Mouse (Mus musculus) stomach, embryonic 14.5 days (tissue): ENCODE data around the gene Ribc2. TPM values are rescaled to one million over a fixed set of nuclear protein-coding genes. Genes with fewer than 3 reads are reported as not detected.

Experiments used
- ATAC-seq: fragments of 200-750 bp; cut with Nextera tagmentation; 2 replicates; pipeline ENCODE4 v1.8.0; 2017; ENCODE audit warnings: low read depth, moderate TSS enrichment; ENCODE audit not compliant: insufficient number of reproducible peaks, insufficient read depth, low FRiP score
- H3K27ac ChIP-seq: fragments of 300-500 bp; sonication (generic); 2 replicates; pipeline ENCODE4 v1.5.1; 2014; ENCODE audit warnings: mild to moderate bottlenecking, low read length, moderate library complexity, mixed read lengths
- H3K27me3 ChIP-seq: fragments of 300-500 bp; sonication (generic); 2 replicates; pipeline ENCODE4 v1.6.1; 2014; ENCODE audit warnings: low read length, control low read depth, mixed read lengths; ENCODE audit not compliant: control insufficient read depth, insufficient read depth
- H3K36me3 ChIP-seq: fragments of 300-500 bp; sonication (generic); 2 replicates; pipeline ENCODE4 v1.6.1; 2014; ENCODE audit warnings: mild to moderate bottlenecking, control low read depth, low read length, moderate library complexity, mixed read lengths; ENCODE audit not compliant: control insufficient read depth, insufficient read depth
- H3K4me1 ChIP-seq: fragments of 300-500 bp; sonication (generic); 2 replicates; pipeline ENCODE4 v1.6.1; 2014; ENCODE audit warnings: low read length, control low read depth, mixed read lengths; ENCODE audit not compliant: control insufficient read depth, insufficient read depth
- H3K4me2 ChIP-seq: fragments of 300-500 bp; sonication (generic); replicated peaks from 2 replicates; pipeline ENCODE4 v1.6.1; 2014; ENCODE audit warnings: low read depth, low read length, control low read depth
- H3K4me3 ChIP-seq: fragments of 300-500 bp; sonication (generic); 2 replicates; pipeline ENCODE4 v1.5.1; 2014; ENCODE audit warnings: low read depth, low read length, control low read depth
- H3K9ac ChIP-seq: fragments of 300-500 bp; sonication (generic); replicated peaks from 2 replicates; pipeline ENCODE4 v1.6.1; 2014; ENCODE audit warnings: low read depth, mild to moderate bottlenecking, control low read depth, low read length, moderate library complexity, mixed read lengths
- H3K9me3 ChIP-seq: fragments of 300-500 bp; sonication (generic); 2 replicates; pipeline ENCODE4 v1.6.1; 2016; ENCODE audit warnings: low read depth, low read length, control low read depth; ENCODE audit not compliant: control insufficient read depth
- WGBS: fragments of 180-500 bp; shearing (Covaris S2); extraction: QIAGEN DNeasy Blood & Tissue Kit; methylation state at CpG from one replicate; pipeline ENCODE4 v1.1.7; 2014; 5-methylcytosine and 5-hydroxymethylcytosine counted together
- polyA plus RNA-seq: library from polyadenylated mRNA; unstranded; fragments of >200 nt; fragmentation: Nextera tagmentation; extraction: Ambion mirVana; gene quantifications from 2 replicates; pipeline ENCODE4 v1.2.1, GENCODE M21; 2014

Ribc2 gene
- polyA plus RNA-seq, 1 experiment from 2014 or later: 0.49 TPM

DNA sequence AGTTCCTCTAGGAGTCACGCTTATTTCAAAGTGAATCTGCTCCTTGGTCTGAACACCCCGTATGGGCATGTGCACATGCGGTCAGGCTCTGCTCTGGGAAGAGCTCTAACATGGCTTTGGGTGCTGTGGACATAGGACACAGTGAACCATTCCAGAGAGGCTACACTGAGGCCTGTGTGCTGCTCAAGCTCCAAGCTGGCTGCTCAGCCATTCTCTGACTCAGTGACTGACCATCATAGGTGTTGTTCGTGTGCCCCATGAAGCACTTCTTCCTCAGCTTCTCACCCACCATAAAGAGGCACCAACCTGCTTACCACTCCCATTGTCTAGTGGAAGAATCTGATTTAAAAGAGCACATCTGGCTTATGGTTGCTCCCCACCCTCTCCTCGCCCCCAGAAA is 12.4 kb downstream of the Ribc2 start:
- ATAC-seq: no peak
- Histone ChIP-seq H3K9ac (no peak overlapping the region), H3K36me3 (no peaks in the 10 kb centered on the region), H3K4me1 (no peaks in the 10 kb centered on the region), H3K4me2 (no peak overlapping the region), H3K9me3 (no peaks in the 10 kb centered on the region), H3K4me3 (no peak overlapping the region), H3K27ac (no peak overlapping the region), H3K27me3 (no peaks in the 10 kb centered on the region)
- 85% methylated on average over 5 of the region's 5 CpGs for WGBS

DNA sequence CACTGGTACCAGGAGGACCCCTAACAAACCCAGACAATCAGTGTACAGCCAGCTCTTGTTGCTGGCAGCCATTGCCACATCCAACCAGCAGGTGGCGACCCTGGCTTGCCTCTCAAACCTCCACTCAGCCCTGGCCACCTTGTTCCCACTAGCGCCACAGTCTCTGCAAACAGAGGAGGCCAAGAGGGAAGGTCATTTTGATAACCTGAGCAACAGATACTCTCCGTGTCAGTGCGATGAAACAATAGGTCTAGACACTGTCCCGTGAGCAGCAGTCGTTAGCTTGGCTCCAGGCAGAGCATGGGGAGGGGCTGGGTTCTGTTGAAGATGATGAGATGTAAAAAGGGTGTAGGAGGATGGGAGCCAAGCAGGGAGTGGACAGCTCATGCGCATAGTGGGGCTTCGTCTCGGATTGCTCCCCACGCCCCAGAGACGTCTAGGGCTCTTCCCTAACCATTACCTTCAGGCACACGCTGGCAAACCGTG is 19.6 kb downstream of the Ribc2 start:
- H3K9ac ChIP-seq: no peak overlapping the region
- no peaks in the 10 kb centered on the region for H3K4me1 ChIP-seq
- no peak overlapping the region for H3K27ac ChIP-seq
- H3K4me2 ChIP-seq: no peak overlapping the region
- no peaks in the 10 kb centered on the region for H3K36me3 ChIP-seq
- H3K9me3 ChIP-seq: no peaks in the 10 kb centered on the region
- ATAC-seq: 0 out of 2 replicates have a peak, but pooled peaks have one; percentile 23
- H3K4me3 ChIP-seq: no peak overlapping the region
- no peaks in the 10 kb centered on the region for H3K27me3 ChIP-seq
- WGBS: 18% methylated on average over 13 of the region's 13 CpGs

DNA sequence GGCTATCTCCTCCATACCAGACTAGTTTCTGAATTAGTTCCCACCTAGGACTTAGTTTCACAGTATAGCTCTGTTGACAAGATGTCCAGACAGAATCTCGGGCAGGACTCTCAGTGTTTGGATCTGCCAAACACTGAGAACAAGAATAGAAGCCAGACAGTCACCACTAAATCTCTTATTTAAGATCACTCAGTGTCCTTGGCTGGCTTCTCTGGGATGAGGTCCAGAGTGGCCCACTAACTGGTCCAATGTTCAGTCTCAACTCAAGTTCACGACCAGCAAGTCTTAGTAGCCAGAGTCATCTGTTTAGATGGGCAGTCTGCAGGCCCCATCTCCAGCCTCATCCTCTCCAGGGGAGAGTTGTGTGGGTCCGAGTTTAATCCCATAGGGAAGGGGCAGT is 20.7 kb downstream of the Ribc2 start:
- 77% methylated on average over 3 of the region's 3 CpGs for WGBS
- ATAC-seq: no peak
- no peak overlapping the region for H3K9ac ChIP-seq
- no peaks in the 10 kb centered on the region for H3K36me3 ChIP-seq
- no peaks in the 10 kb centered on the region for H3K9me3 ChIP-seq
- H3K27ac ChIP-seq: no peak overlapping the region
- no peak overlapping the region for H3K4me2 ChIP-seq
- no peaks in the 10 kb centered on the region for H3K4me1 ChIP-seq
- no peak overlapping the region for H3K4me3 ChIP-seq
- H3K27me3 ChIP-seq: no peaks in the 10 kb centered on the region

DNA sequence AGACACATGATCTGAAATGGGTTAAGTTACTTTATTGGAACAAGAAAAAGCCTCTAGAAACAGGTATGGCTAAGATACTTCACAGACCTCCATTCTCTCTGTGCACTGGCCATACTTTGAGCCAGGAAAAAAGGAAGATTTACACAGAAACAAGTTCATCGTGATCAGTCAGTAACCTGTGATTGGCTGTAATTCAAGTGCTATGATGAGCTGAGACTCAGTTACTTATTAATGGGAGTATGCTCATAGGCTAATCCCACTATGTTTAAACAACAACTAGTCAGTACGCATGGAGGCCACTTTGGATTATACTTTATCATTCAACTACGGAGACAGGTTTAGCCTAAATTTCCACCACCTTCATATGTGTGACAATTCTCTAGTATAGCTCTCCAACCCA is 22.2 kb downstream of the Ribc2 start:
- H3K27me3 ChIP-seq: no peaks in the 10 kb centered on the region
- no peak overlapping the region for H3K4me3 ChIP-seq

DNA sequence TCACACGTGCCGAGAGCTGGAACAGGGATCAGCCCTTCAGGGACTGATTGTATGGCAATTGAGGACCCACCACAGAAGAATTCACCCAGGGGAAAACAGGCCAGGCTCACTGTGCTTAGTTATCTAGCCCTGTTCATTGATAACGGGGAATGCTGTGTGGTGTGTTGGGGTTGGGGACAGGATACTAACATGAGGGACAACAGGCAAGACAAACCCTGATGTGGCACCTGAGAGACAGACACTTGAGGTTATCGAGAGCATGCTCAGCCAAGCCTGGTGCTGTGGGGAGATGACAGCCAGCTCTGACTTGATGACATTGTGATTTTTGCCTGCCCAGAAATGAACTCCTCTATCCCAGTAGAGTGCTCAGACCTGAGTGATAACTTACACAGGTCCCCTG is 24.3 kb downstream of the Ribc2 start:
- H3K9ac ChIP-seq: no peak overlapping the region
- H3K27ac ChIP-seq: no peak overlapping the region
- H3K4me2 ChIP-seq: no peak overlapping the region
- no peaks in the 10 kb centered on the region for H3K9me3 ChIP-seq
- WGBS: 65% methylated on average over 4 of the region's 4 CpGs
- H3K4me3 ChIP-seq: no peak overlapping the region
- ATAC-seq: no peak
- no peaks in the 10 kb centered on the region for H3K4me1 ChIP-seq
- H3K36me3 ChIP-seq: no peaks in the 10 kb centered on the region
- H3K27me3 ChIP-seq: no peaks in the 10 kb centered on the region

More for the DNA sequence above, 22.2 kb downstream of the Ribc2 start:
- no peaks in the 10 kb centered on the region for H3K9me3 ChIP-seq
- no peak overlapping the region for H3K4me2 ChIP-seq
- no peak for ATAC-seq
- H3K36me3 ChIP-seq: no peaks in the 10 kb centered on the region
- H3K4me1 ChIP-seq: no peaks in the 10 kb centered on the region
- H3K27ac ChIP-seq: no peak overlapping the region
- 48% methylated on average over 3 of the region's 3 CpGs for WGBS
- no peak overlapping the region for H3K9ac ChIP-seq

DNA sequence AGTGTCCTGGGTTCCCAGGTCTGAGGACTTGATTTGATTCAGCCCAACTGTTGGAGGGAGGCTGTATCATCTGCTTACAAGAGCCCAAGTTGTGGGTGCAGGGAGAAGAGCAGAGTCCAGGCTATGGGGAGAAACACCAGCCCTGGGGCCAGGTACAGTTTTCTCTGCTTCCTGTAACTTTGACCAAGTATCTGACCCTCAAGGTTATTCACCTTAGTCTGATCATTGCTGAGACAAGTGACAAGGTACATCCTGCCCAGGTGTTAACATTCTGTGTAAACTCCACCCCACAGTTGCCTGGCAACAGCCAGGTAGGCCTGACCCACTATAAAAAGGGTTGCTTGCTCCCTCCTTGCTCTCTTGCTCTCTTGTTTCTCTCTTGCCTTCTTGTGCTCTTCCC is 29.5 kb downstream of the Ribc2 start:
- no peak overlapping the region for H3K4me3 ChIP-seq
- ATAC-seq: no peak
- no peak overlapping the region for H3K27ac ChIP-seq

DNA sequence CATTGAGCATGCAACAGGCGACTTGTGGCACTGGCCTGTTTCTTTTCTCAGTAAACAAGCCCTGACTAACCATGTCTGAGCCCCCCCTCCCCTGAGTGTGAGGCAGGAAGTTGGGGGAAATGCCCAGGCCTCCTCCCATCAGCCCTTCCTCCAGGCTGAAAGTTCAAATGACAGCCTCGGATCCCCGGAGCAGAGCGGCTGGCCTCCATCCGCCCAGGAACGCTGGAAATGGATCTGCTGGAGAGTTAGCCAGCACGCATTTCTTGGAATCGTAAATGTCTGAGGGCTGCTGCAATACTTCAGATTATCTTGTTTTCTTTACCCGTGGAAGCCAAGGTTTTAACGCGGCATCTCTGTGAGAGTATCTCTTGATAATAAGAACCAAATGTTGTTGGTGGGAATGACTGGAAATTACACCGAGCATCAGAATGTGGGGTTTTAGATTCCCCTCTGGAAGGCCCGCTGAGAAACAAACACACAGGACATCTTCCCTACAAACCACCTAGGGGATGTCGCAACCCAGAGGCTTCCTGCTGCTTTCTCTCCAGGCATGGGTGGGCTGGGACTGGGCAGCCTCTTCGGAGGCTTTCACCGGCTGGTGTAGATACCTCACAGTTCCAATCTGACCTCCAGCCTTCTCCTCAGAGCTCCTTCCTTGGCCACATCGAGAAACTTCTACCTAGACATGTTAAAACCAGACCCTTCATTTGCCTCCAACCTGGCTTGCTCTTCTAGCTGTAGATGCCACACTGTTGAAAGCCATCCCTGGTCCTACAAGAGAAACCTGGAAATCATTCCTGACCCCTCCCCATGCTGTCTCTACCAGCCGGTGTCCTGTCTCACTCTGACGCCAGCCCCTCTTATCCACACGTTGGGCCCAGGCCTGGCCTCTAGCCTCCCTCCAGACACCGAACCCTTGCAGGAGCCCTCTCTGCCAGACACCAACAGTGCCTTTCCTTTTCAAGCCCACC is 31.1 kb downstream of the Ribc2 start:
- Histone ChIP-seq H3K27me3 (no peaks in the 10 kb centered on the region), H3K36me3 (no peaks in the 10 kb centered on the region), H3K27ac (peak overlapping the region; percentile 80), H3K4me3 (no peak overlapping the region), H3K9me3 (no peaks in the 10 kb centered on the region), H3K4me2 (no peak overlapping the region), H3K4me1 (peaks cover 23% of the 10 kb centered on the region), H3K9ac (no peak overlapping the region)
- peak; percentile 59; the same call in 1 of the 2 replicates for ATAC-seq
- 38% methylated on average over 21 of the region's 21 CpGs for WGBS

More for the DNA sequence above, 29.5 kb downstream of the Ribc2 start:
- Histone ChIP-seq H3K9ac (no peak overlapping the region), H3K36me3 (no peaks in the 10 kb centered on the region), H3K27me3 (no peaks in the 10 kb centered on the region), H3K4me1 (peaks cover 14% of the 10 kb centered on the region), H3K9me3 (no peaks in the 10 kb centered on the region), H3K4me2 (no peak overlapping the region)

DNA sequence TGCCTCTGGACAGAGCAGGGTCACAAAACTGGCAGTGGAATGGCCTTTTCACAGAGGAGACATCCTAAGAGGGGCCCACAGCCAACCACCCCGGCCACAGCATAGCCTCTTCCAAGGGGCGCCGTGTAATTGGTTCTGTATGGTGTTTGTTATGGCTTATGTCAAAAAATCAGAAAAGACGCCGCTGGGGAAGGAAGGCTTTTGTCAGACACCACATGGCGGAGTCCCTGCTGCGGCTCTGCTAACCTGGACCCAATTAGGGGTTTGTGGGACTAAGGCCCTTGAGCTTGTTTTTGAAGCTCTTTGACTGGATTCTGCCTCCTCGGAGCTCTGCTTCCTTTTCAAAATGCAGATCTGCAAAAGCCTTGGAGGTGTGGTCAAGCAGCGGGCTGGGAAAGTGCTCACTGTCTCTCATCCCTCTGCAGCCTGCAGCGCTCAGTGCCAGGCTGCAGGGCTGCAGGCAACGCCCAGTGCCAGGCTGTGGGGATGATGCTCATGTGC is 34.6 kb downstream of the Ribc2 start:
- Histone ChIP-seq H3K9ac (no peak overlapping the region), H3K27ac (peak overlapping the region; percentile 52; the same call in 1 of the 2 replicates), H3K4me2 (no peak overlapping the region), H3K4me3 (no peak overlapping the region), H3K36me3 (no peaks in the 10 kb centered on the region), H3K27me3 (no peaks in the 10 kb centered on the region), H3K9me3 (no peaks in the 10 kb centered on the region), H3K4me1 (peaks cover 23% of the 10 kb centered on the region)
- WGBS: 38% methylated on average over 11 of the region's 11 CpGs
- ATAC-seq: no peak
